Mouse (Mus musculus): Measurements from ENCODE around the gene Spats2l. TPM values are rescaled to one million over a fixed set of nuclear protein-coding genes. Genes with fewer than 3 reads are reported as not detected.

The Spats2l gene
- total and polyA plus RNA-seq, 3 experiments, result not detected

- Histone ChIP-seq H3K27me3 (ENCODE audit: control insufficient read depth in 1 of 2, insufficient read depth in 2 of 2, low read length in 2 of 2) (no peaks in the 10 kb centered on the region), H3K79me2 (ENCODE audit: control insufficient read depth, insufficient read depth, low read length, poor library complexity) (no peaks in the 10 kb centered on the region), H3K36me3 (ENCODE audit: control insufficient read depth in 1 of 2, insufficient read depth in 2 of 2, low read length in 2 of 2) (no peaks in the 10 kb centered on the region), H3K9me3 (replicated peaks; ENCODE audit: insufficient read depth, low read length) (no peaks in the 10 kb centered on the region), H3K4me1 (ENCODE audit: control insufficient read depth in 1 of 2, insufficient read depth in 2 of 2, low read length in 2 of 2) (no peaks in the 10 kb centered on the region), H3K9ac (ENCODE audit: control insufficient read depth, low read depth, low read length, poor library complexity, severe bottlenecking) (no peak overlapping the region), H3K4me3 (ENCODE audit: control insufficient read depth in 1 of 2, insufficient read depth in 1 of 2, low read depth in 2 of 2, low read length in 2 of 2) (no peak overlapping the region), H3K27ac (ENCODE audit: control insufficient read depth, low read depth, low read length) (no peak overlapping the region)
- DNase-seq (ENCODE audit: low read depth, low spot score), result no peak
- TF ChIP-seq CHD1 (IDR thresholded peaks at IDR 0.05; ENCODE audit: low read depth, low read length) (no peak), HCFC1 (IDR thresholded peaks at IDR 0.05; ENCODE audit: low read depth, low read length) (no peak), BHLHE40 (IDR thresholded peaks at IDR 0.05; ENCODE audit: borderline replicate concordance, low read depth, low read length) (no peak), MAFK (IDR thresholded peaks at IDR 0.05; ENCODE audit: borderline replicate concordance, low read depth, low read length) (no peak), RAD21 (IDR thresholded peaks at IDR 0.05; ENCODE audit: low read depth, low read length) (no peak), NRF1 (IDR thresholded peaks at IDR 0.05; ENCODE audit: insufficient read depth, low read depth, low read length, poor library complexity, severe bottlenecking) (no peak), MAX (IDR thresholded peaks at IDR 0.05; ENCODE audit: low read length) (no peak), ZMIZ1 (IDR thresholded peaks at IDR 0.05; ENCODE audit: low read depth, low read length) (no peak), RCOR1 (IDR thresholded peaks at IDR 0.05; ENCODE audit: low read depth, low read length) (no peak), ZNF384 (IDR thresholded peaks at IDR 0.05; ENCODE audit: low read depth, low read length) (no peak)
Observed at GRCm38 (mm10) chr1:57903793-57904192, 129.8 kb downstream of the Spats2l start.

DNA sequence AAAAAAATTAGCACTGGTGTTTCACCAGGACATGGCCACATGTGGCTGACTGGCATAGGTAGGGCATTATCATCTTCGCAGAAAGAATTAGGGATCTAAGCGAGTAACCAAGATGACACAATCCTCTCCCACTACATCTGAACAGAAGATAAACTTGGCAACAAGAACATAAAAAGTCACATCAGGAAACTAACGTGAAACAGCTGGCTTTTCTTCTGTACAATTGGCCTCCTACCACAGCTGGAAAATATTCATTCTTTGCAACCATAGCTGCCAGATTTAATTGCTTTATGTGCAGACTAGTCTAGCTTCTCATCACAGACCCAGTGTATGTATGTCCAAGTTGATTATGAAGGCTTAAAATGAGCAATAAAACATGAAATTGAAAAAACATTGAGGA lies 131.9 kb downstream of the Spats2l start:
- Histone ChIP-seq H3K27ac (ENCODE audit: control insufficient read depth, low read depth, low read length) (no peak overlapping the region), H3K27me3 (ENCODE audit: control insufficient read depth in 1 of 2, insufficient read depth in 2 of 2, low read length in 2 of 2) (no peaks in the 10 kb centered on the region; a peak in 1 of 4 replicates), H3K36me3 (ENCODE audit: control insufficient read depth in 1 of 2, insufficient read depth in 2 of 2, low read length in 2 of 2) (no peaks in the 10 kb centered on the region), H3K4me3 (ENCODE audit: control insufficient read depth in 1 of 2, insufficient read depth in 1 of 2, low read depth in 2 of 2, low read length in 2 of 2) (no peak overlapping the region), H3K9ac (ENCODE audit: control insufficient read depth, low read depth, low read length, poor library complexity, severe bottlenecking) (no peak overlapping the region), H3K4me1 (ENCODE audit: control insufficient read depth in 1 of 2, insufficient read depth in 2 of 2, low read length in 2 of 2) (no peaks in the 10 kb centered on the region), H3K79me2 (ENCODE audit: control insufficient read depth, insufficient read depth, low read length, poor library complexity) (no peaks in the 10 kb centered on the region), H3K9me3 (replicated peaks; ENCODE audit: insufficient read depth, low read length) (no peaks in the 10 kb centered on the region)
- DNase-seq (ENCODE audit: low read depth, low spot score), result no peak
- TF ChIP-seq MAFK (IDR thresholded peaks at IDR 0.05; ENCODE audit: borderline replicate concordance, low read depth, low read length) (no peak), KAT2A (conservative IDR thresholded peaks at IDR 0.05; ENCODE audit: low read depth, low read length) (no peak), ZMIZ1 (IDR thresholded peaks at IDR 0.05; ENCODE audit: low read depth, low read length) (no peak), GATA1 (IDR thresholded peaks at IDR 0.05; ENCODE audit: low read depth, low read length) (no peak), ETS1 (IDR thresholded peaks at IDR 0.05; ENCODE audit: low read depth, low read length) (no peak), UBTF (IDR thresholded peaks at IDR 0.05; ENCODE audit: borderline replicate concordance, insufficient read depth, low read depth, low read length) (no peak), ELF1 (IDR thresholded peaks at IDR 0.05; ENCODE audit: low read depth, low read length) (no peak), ZKSCAN1 (IDR thresholded peaks at IDR 0.05; ENCODE audit: low read depth, low read length) (no peak), TBP (IDR thresholded peaks at IDR 0.05; ENCODE audit: low read depth, low read length) (no peak), TCF12 (IDR thresholded peaks at IDR 0.05; ENCODE audit: low read depth, low read length) (no peak), MAX (IDR thresholded peaks at IDR 0.05; ENCODE audit: low read length) (no peak), TAL1 (IDR thresholded peaks at IDR 0.05; ENCODE audit: low read length) (no peak), NELFE (IDR thresholded peaks at IDR 0.05; ENCODE audit: low read depth, low read length) (no peak), NRF1 (IDR thresholded peaks at IDR 0.05; ENCODE audit: insufficient read depth, low read depth, low read length, poor library complexity, severe bottlenecking) (no peak), USF2 (IDR thresholded peaks at IDR 0.05; ENCODE audit: borderline replicate concordance in 1 of 2, insufficient read depth in 1 of 2, low read depth in 1 of 2, low read length in 2 of 2) (no peak)

Data from MEL (cell line).